Mouse (Mus musculus) embryonic facial prominence, embryonic 12.5 days (tissue): ENCODE measurements around the gene Gm20403. TPM values are rescaled to one million over a fixed set of nuclear protein-coding genes. Genes with fewer than 3 reads are reported as not detected.
"Not testable (repeated sequence)": the region's sequence is repeated elsewhere in the genome, so short reads cannot be mapped to it uniquely, and the experiment has no call there.

Experiments
- ATAC-seq: fragments of 200-750 bp; cut with Nextera tagmentation; 2 replicates; pipeline ENCODE4 v1.8.0; 2017; ENCODE audit not compliant: insufficient number of reproducible peaks, insufficient read depth, low FRiP score, low TSS enrichment
- H3K27ac ChIP-seq: fragments of 300-500 bp; sonication (generic); 2 replicates; pipeline ENCODE4 v1.5.1; 2016; ENCODE audit warnings: mild to moderate bottlenecking
- H3K27me3 ChIP-seq: fragments of 300-500 bp; sonication (generic); 2 replicates; pipeline ENCODE4 v1.6.1; 2016; ENCODE audit warnings: mild to moderate bottlenecking, moderate library complexity
- H3K36me3 ChIP-seq: fragments of 300-500 bp; sonication (generic); 2 replicates; pipeline ENCODE4 v1.6.1; 2016; ENCODE audit warnings: mild to moderate bottlenecking
- H3K4me1 ChIP-seq: fragments of 300-500 bp; sonication (generic); 2 replicates; pipeline ENCODE4 v1.6.1; 2016
- H3K4me2 ChIP-seq: fragments of 300-500 bp; sonication (generic); replicated peaks from 2 replicates; pipeline ENCODE4 v1.6.1; 2016; ENCODE audit warnings: mild to moderate bottlenecking, moderate library complexity
- H3K4me3 ChIP-seq: fragments of 300-500 bp; sonication (generic); 2 replicates; pipeline ENCODE4 v1.5.1; 2016; ENCODE audit warnings: mild to moderate bottlenecking
- H3K9ac ChIP-seq: fragments of 300-500 bp; sonication (generic); 2 replicates; pipeline ENCODE4 v1.6.1; 2016; ENCODE audit warnings: mild to moderate bottlenecking, moderate library complexity
- H3K9me3 ChIP-seq: fragments of 300-500 bp; sonication (generic); 2 replicates; pipeline ENCODE4 v1.6.1; 2016; ENCODE audit warnings: mild to moderate bottlenecking, moderate library complexity
- WGBS: fragments of 180-500 bp; shearing (Covaris S2); methylation state at CpG from one replicate; pipeline ENCODE4 v1.1.7; 2016; 5-methylcytosine and 5-hydroxymethylcytosine counted together
- polyA plus RNA-seq: library from polyadenylated mRNA; unstranded; fragments of >200 nt; fragmentation: Nextera tagmentation; extraction: Ambion mirVana; gene quantifications from 2 replicates; pipeline ENCODE4 v1.2.1, GENCODE M21; 2016

The Gm20403 gene
- polyA plus RNA-seq, 1 experiment from 2014 or later, result not detected

DNA sequence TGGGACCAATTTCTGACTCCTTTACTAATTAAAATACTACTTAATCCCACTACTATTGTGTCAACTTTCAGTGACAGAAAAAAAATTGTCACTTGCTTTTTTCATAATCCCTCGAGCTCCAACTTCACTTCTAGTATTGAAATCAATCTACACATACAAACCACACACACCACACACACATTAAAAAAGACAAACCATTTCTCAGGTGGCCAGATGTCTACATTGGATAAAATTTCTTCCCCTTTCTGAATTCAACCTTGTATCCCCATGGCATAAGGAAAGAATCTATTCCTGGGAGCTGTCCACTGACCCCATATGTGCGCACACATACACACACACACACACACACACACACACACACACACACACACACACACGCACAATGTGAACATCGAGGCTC is 29.9 kb downstream of the Gm20403 start:
- ATAC-seq, result no peak
- Histone ChIP-seq H3K4me1 (no peaks in the 10 kb centered on the region), H3K36me3 (peaks cover 15% of the 10 kb centered on the region; the same call in 1 of the 2 replicates), H3K4me3 (no peak overlapping the region), H3K9ac (no peak overlapping the region), H3K4me2 (no peak overlapping the region), H3K27me3 (no peaks in the 10 kb centered on the region), H3K27ac (no peak overlapping the region), H3K9me3 (no peaks in the 10 kb centered on the region)
- WGBS, result 90% methylated on average over 4 of the region's 4 CpGs

DNA sequence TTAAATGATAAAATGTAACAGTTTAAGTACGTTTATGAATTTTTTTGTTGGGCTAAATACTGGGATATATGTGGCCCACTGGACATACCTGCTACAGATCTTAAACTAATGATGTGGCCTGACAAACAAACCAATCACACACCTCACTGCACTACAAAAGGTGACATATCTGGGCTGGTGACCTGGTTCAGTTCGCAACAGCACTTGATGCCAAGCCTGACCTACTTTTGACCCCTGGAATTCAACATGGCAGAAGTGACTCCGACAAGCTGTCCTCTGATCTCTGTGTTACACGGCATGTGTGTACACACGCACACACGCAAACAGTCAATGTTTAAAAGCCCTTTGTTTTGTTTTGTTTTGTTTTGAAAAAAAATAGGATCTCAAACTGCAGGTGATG is 40.2 kb downstream of the Gm20403 start:
- no peak overlapping the region for H3K9ac ChIP-seq
- H3K4me1 ChIP-seq, result no peaks in the 10 kb centered on the region
- no peak overlapping the region for H3K4me3 ChIP-seq
- no peak overlapping the region for H3K27ac ChIP-seq
- ATAC-seq, result no peak
- 0 out of 2 replicates have a peak, but pooled peaks cover 5% of the 10 kb centered on the region for H3K36me3 ChIP-seq
- H3K9me3 ChIP-seq, result no peaks in the 10 kb centered on the region
- WGBS, result 80% methylated on average over 6 of the region's 6 CpGs
- no peak overlapping the region for H3K4me2 ChIP-seq
- H3K27me3 ChIP-seq, result no peaks in the 10 kb centered on the region

DNA sequence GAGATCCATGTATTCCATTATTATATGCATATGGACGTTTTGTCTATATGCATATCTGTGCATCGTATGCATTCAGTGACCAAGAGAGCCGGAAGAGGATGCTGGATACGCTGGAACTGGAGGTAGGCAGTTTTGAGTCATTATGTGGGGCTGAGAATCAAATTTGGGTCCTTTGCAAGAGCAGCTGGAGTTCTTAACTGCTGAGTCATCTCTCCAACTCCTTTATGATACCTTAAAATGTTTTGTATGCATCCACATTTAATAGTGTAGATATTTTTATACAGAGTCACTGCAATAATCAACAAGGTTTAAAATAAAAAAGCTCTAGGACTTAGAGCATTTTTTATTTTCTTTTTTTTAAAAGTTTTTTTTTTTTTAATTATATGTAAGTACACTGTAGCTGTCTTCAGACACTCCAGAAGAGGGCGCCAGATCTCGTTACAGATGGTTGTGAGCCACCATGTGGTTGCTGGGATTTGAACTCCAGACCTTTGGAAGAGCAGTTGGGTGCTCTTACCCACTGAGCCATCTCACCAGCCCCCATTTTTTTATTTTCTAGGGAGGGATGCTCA is 43.7 kb downstream of the Gm20403 start:
- not testable (repeated sequence) for H3K4me1 ChIP-seq, H3K27me3 ChIP-seq, H3K9ac ChIP-seq, H3K4me2 ChIP-seq, H3K27ac ChIP-seq, ATAC-seq, H3K4me3 ChIP-seq, H3K9me3 ChIP-seq
- 84% methylated on average over 6 of the region's 6 CpGs for WGBS
- peaks cover 24% of the 10 kb centered on the region for H3K36me3 ChIP-seq

DNA sequence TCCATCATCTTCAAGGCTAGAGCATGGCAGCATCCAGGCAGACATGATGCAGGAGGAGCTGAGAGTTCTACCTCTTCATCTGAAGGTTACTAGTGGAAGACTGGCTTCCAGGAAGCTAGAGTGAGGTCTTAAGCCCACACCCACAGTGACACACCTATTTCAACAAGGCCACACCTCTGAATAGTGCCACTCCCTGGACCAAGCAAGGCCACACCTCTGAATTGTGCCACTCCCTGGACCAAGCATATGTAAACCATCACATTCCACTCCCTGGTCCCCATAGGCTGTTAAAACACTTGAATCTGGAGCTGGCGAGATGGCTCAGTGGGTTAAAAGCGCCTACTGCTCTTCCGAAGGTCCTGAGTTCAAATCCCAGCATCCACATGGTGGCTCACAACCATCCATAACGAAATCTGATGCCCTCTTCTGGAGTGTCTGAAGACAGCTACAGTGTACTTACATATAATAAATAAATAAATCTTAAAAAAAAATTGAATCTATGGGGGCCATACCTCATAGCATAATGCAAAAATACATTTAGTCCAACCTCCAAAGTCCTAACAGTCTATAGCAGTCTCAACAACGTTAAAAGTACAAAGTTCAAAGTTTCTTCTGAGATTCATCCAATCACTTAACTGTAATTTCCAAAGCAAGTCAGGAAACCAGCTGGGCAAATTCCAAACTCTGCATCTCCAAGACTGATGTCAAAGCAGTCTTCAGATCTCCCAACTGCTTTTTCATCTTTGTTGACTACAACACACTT is 48.6 kb downstream of the Gm20403 start:
- not testable (repeated sequence) for H3K9me3 ChIP-seq, H3K9ac ChIP-seq, ATAC-seq, H3K27me3 ChIP-seq, H3K4me1 ChIP-seq, H3K4me3 ChIP-seq, H3K4me2 ChIP-seq, H3K27ac ChIP-seq
- WGBS, result 91% methylated on average over 5 of the region's 5 CpGs
- peaks cover 32% of the 10 kb centered on the region for H3K36me3 ChIP-seq

Other genes starting within 250 kb of the Gm20403 start
- gene Snx6, start 190.8 kb downstream of the Gm20403 start, polyA plus RNA-seq, result 211 and 229 TPM in 2 replicates
- 166 TPM in 2 replicates for gene Cfl2, start 123.7 kb downstream of the Gm20403 start, polyA plus RNA-seq
- 28.8 and 34.3 TPM in 2 replicates for gene Baz1a, start 27.8 kb upstream of the Gm20403 start, polyA plus RNA-seq
- gene 2700097O09Rik, start 93.6 kb upstream of the Gm20403 start, polyA plus RNA-seq, result 40.8 and 46.7 TPM in 2 replicates
- 157 and 179 TPM in 2 replicates for gene Srp54a, start 93.7 kb upstream of the Gm20403 start, polyA plus RNA-seq
- gene Fam177a, start 137.9 kb upstream of the Gm20403 start, polyA plus RNA-seq, result 19.5 and 24.4 TPM in 2 replicates
- gene Srp54b, start 168.6 kb upstream of the Gm20403 start, polyA plus RNA-seq, result 62.9 and 64.4 TPM in 2 replicates
- gene 1700047I17Rik2, start 213.1 kb upstream of the Gm20403 start, polyA plus RNA-seq, result 6.2 TPM in 1 of 2 replicates, not detected in the other
- gene Srp54c, start 243.6 kb upstream of the Gm20403 start, polyA plus RNA-seq, result 73.0 and 74.5 TPM in 2 replicates